Mouse (Mus musculus): Measurements from ENCODE around the gene Sipa1l2. TPM values are rescaled to one million over a fixed set of nuclear protein-coding genes. Genes with fewer than 3 reads are reported as not detected.

Sipa1l2 gene
- total and polyA plus RNA-seq, 2 experiments from 2014 or later = 11.5 to 62.2 TPM

DNA sequence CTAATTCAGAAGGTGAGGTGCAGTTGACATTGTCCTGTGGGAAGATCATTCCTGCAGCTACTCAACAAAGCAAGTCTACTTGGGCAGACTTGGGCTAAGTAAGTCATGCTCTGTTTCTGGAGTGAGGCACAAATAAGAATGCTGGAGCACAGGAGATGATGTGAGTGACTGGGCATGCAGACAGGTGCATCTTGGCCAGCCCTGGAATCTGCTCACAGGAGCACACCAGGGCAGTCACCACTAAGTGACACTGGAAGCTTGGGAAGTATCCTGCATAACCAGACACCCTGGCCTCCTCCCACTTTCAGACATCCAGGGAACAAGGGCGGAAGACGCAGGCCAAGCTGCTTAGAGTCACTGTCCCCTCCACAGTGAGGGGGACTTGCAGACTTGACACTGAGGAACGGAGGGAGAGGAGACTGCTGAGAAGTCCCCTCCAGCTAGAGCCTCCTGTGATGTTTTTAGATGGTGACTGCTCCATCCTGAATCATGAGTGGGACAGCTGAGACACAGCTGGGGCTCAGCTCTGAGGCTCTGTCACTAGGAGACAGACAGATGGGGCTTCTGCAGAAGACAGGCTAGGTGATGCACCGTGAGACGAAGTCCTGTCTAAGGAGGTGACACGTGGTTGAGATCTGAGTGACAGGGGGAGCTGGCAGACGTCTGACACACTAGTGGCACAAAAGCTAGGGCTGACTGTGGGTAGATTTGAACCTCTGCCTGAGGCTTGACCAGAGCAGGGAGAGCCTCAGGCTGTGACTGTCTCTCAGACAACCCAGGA, 134.1 kb downstream of the Sipa1l2 start:
- DNase-seq (ENCODE audit: low spot score) (no peak), ATAC-seq (no peak)
- Histone ChIP-seq H3K4me1 (ENCODE audit: insufficient read depth, low read length) (no peaks in the 10 kb centered on the region), H3K9ac (replicated peaks; ENCODE audit: low read length) (no peak overlapping the region), H3K4me2 (ENCODE audit: low read depth, low read length) (no peak overlapping the region), H3K27ac (no peak overlapping the region), H3K9me3 (ENCODE audit: low read length) (no peaks in the 10 kb centered on the region), H3K4me3 (ENCODE audit: low read length) (no peak overlapping the region), H3K27me3 (ENCODE audit: insufficient read depth, low read length) (no peaks in the 10 kb centered on the region), H3K36me3 (ENCODE audit: insufficient read depth, low read length) (peaks cover 15% of the 10 kb centered on the region)
- WGBS = 57% methylated on average over 7 of the region's 7 CpGs
- no peak for TF ChIP-seq CTCF (IDR thresholded peaks at IDR 0.05; ENCODE audit: low read depth)

DNA sequence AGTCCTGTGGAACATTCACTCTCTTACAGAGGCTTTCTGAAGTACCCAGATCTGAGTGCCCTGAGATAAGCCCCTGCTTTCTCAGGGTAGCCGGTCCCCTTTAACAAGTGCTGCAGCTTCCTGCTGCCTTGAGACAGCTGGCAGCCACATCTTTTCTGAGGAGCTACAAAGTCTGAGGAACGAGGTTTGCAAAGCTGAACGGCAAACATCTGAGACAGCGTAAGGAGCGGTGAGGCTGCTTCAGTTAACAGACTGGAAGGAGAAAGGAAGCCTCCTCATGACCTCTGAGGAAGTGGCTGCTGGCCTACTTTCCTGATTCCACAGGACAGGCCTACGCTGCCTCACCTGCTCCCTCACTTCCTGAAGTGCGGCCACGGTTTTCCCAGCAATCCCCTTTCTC, 135.5 kb downstream of the Sipa1l2 start:
- DNase-seq (ENCODE audit: low spot score) (no peak), ATAC-seq (no peak)
- H3K4me1 ChIP-seq (ENCODE audit: insufficient read depth, low read length) = no peaks in the 10 kb centered on the region
- H3K4me3 ChIP-seq (ENCODE audit: low read length) = no peak overlapping the region
- H3K9me3 ChIP-seq (ENCODE audit: low read length) = no peaks in the 10 kb centered on the region
- H3K27ac ChIP-seq = no peak overlapping the region
- H3K4me2 ChIP-seq (ENCODE audit: low read depth, low read length) = no peak overlapping the region
- no peak overlapping the region for H3K9ac ChIP-seq (replicated peaks; ENCODE audit: low read length)
- H3K36me3 ChIP-seq (ENCODE audit: insufficient read depth, low read length) = peaks cover 16% of the 10 kb centered on the region
- no peak for TF ChIP-seq CTCF (IDR thresholded peaks at IDR 0.05; ENCODE audit: low read depth)
- no peaks in the 10 kb centered on the region for H3K27me3 ChIP-seq (ENCODE audit: insufficient read depth, low read length)
- 61% methylated on average over 8 of the region's 8 CpGs for WGBS

DNA sequence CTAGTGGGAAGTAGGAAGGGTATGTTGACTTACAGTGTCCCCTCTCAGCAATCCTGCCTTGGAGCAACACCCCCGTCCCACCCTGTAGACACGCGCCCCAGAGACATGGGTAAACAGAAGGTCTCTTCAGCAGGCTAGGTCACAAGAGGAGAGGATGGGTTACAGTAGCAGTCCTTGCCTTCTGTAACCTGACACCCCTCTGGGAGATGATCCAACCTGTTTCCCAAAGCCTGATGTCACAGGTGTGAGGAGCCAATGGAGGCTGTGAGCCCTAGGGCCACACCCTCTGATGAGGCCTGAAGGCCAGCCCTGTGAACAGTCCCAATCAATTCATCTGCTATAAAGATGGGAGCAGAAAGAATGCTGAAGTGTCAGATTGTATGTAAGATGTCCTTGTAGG, 138.3 kb downstream of the Sipa1l2 start:
- DNase-seq (ENCODE audit: low spot score) (no peak), ATAC-seq (no peak)
- Histone ChIP-seq H3K9ac (replicated peaks; ENCODE audit: low read length) (no peak overlapping the region), H3K36me3 (ENCODE audit: insufficient read depth, low read length) (peaks cover 8% of the 10 kb centered on the region; the same call in 1 of the 2 replicates), H3K4me1 (ENCODE audit: insufficient read depth, low read length) (no peaks in the 10 kb centered on the region), H3K27ac (no peak overlapping the region), H3K27me3 (ENCODE audit: insufficient read depth, low read length) (no peaks in the 10 kb centered on the region), H3K9me3 (ENCODE audit: low read length) (no peaks in the 10 kb centered on the region), H3K4me3 (ENCODE audit: low read length) (no peak overlapping the region), H3K4me2 (ENCODE audit: low read depth, low read length) (no peak overlapping the region)
- TF ChIP-seq CTCF (IDR thresholded peaks at IDR 0.05; ENCODE audit: low read depth) = no peak
- 83% methylated on average over 3 of the region's 3 CpGs for WGBS

DNA sequence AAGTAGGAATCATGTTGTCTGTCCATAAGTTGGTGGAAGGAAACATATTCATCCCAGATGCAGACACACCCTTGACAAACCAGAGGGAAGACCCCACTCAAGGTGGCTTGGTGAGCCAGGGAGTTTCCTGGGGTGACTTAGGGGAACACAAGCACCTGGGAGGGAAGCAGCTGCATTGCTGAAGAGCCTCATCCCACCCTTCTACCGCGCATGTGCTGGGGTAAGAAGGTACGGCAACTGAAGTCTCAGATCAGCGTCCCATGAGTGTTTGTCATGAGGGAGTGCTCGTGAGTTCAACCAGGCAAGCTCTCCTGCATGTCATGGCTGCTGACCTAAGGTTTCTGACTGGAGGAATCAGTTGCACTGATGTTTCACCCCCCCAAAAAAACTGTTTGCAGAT, 138.8 kb downstream of the Sipa1l2 start:
- Histone ChIP-seq H3K36me3 (ENCODE audit: insufficient read depth, low read length) (peaks cover 8% of the 10 kb centered on the region; the same call in 1 of the 2 replicates), H3K4me3 (ENCODE audit: low read length) (no peak overlapping the region), H3K4me1 (ENCODE audit: insufficient read depth, low read length) (no peaks in the 10 kb centered on the region), H3K4me2 (ENCODE audit: low read depth, low read length) (no peak overlapping the region), H3K27me3 (ENCODE audit: insufficient read depth, low read length) (no peaks in the 10 kb centered on the region), H3K9me3 (ENCODE audit: low read length) (no peaks in the 10 kb centered on the region), H3K27ac (no peak overlapping the region), H3K9ac (replicated peaks; ENCODE audit: low read length) (no peak overlapping the region)
- ATAC-seq (no peak), DNase-seq (ENCODE audit: low spot score) (no peak)
- 91% methylated on average over 5 of the region's 5 CpGs for WGBS
- no peak for TF ChIP-seq CTCF (IDR thresholded peaks at IDR 0.05; ENCODE audit: low read depth)

DNA sequence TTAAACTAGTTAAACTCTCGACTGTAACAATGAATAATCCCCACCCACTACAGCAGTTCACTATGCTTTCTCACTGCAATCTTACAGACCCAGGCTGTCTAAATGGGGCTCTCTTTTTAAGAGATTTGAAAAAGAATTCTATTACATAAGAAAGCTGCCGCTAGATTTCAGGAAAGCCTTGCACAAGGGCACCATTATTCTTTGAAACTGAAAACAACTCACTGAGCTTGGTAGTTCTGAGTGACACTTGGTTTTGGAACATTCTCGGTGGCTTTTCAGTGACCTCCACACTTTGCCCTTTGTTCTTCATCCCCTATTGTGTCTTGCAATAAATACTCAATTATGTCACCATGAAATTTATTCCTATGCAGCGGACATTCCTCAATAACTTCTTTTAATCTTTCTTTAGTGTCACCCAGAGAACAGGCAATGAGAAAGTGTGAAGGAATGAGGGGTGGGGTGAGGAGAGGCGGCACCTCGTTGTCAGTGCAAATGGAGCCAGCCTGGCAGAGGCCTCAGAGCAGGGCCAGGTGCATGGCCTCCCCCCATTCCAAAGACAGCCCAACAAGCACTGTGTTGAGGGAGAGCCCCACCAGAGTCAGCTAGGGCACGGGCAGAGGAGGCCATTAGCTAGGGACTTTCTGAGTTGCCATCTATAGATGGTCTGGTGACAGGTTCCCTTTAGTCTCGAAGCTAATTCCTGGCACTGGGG, 140.5 kb downstream of the Sipa1l2 start:
- ATAC-seq = peak; percentile 53; the same call in 1 of the 2 replicates
- peaks cover 8% of the 10 kb centered on the region; the same call in 1 of the 2 replicates for H3K36me3 ChIP-seq (ENCODE audit: insufficient read depth, low read length)
- H3K4me2 ChIP-seq (ENCODE audit: low read depth, low read length) = no peak overlapping the region
- no peak overlapping the region for H3K4me3 ChIP-seq (ENCODE audit: low read length)
- H3K27me3 ChIP-seq (ENCODE audit: insufficient read depth, low read length) = no peaks in the 10 kb centered on the region
- H3K9me3 ChIP-seq (ENCODE audit: low read length) = no peaks in the 10 kb centered on the region
- no peak overlapping the region for H3K27ac ChIP-seq
- no peak overlapping the region for H3K9ac ChIP-seq (replicated peaks; ENCODE audit: low read length)
- no peak for DNase-seq (ENCODE audit: low spot score)
- 29% methylated on average over 8 of the region's 8 CpGs for WGBS
- no peak for TF ChIP-seq CTCF (IDR thresholded peaks at IDR 0.05; ENCODE audit: low read depth)
- no peaks in the 10 kb centered on the region for H3K4me1 ChIP-seq (ENCODE audit: insufficient read depth, low read length)

DNA sequence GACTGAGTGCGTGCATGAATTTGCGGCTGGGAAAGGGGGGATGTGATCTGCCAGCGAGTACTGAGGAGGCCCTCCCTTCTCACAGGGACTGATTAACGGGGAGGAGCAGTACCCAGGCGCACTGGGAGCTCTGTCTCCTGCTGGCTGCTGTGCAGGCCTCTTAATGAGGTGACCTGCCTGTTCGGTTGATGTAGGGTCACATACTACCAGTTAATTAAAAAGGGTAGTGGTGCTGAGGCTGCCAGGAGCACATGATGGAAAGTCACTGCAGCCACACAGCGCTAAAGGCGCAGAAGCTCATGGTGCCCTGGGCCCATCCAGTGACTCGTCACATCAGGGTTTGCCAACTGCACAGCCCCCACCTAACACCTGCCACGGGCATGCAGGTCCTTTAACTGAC, 145.7 kb downstream of the Sipa1l2 start:
- peak; percentile 22; the same call in 1 of the 2 replicates for ATAC-seq
- no peak overlapping the region for H3K4me2 ChIP-seq (ENCODE audit: low read depth, low read length)

More for the DNA sequence above, 145.7 kb downstream of the Sipa1l2 start:
- H3K36me3 ChIP-seq (ENCODE audit: insufficient read depth, low read length) = peaks cover 8% of the 10 kb centered on the region; the same call in 1 of the 2 replicates
- DNase-seq (ENCODE audit: low spot score) = no peak
- TF ChIP-seq CTCF (IDR thresholded peaks at IDR 0.05; ENCODE audit: low read depth) = no peak
- H3K9me3 ChIP-seq (ENCODE audit: low read length) = no peaks in the 10 kb centered on the region
- H3K4me3 ChIP-seq (ENCODE audit: low read length) = no peak overlapping the region
- WGBS = 39% methylated on average over 10 of the region's 10 CpGs
- no peaks in the 10 kb centered on the region for H3K27me3 ChIP-seq (ENCODE audit: insufficient read depth, low read length)
- H3K4me1 ChIP-seq (ENCODE audit: insufficient read depth, low read length) = peaks cover 8% of the 10 kb centered on the region
- no peak overlapping the region for H3K9ac ChIP-seq (replicated peaks; ENCODE audit: low read length)
- no peak overlapping the region for H3K27ac ChIP-seq

Measured in hindbrain, postnatal 0 days (tissue).